Mouse (Mus musculus): Measurements from ENCODE around the gene C5ar1.
A peak's percentile ranks its signal among the peaks of the same experiment; 100 is the strongest.
"Not testable (repeated sequence)": the region's sequence is repeated elsewhere in the genome, so short reads cannot be mapped to it uniquely, and the experiment has no call there.

The C5ar1 gene

GRCm38 (mm10) chr7:16259110-16259590, at the start of gene C5ar1:
Gene C5ar1, minus strand, starts transcription at chr7:16259540.
- DNase-seq (ENCODE audit: low spot score), result no peak

GRCm38 (mm10) chr7:16308555-16309317, 49.4 kb upstream of the C5ar1 start:
- no peak for DNase-seq (ENCODE audit: low spot score)

- DNase-seq (ENCODE audit: low spot score), result not testable (repeated sequence)
These were observed 48.8 kb upstream of the C5ar1 start, which contains the start of gene Bbc3 for GRCm38 (mm10) chr7:16308093-16308492. Gene Bbc3, plus strand, starts transcription at chr7:16308393.

- DNase-seq (ENCODE audit: low spot score), result not testable (repeated sequence)
These were observed 47.8 kb upstream of the C5ar1 start for GRCm38 (mm10) chr7:16307141-16307540.

- DNase-seq (ENCODE audit: low spot score), result peak; percentile 90
These were observed 40.2 kb upstream of the C5ar1 start for GRCm38 (mm10) chr7:16299419-16300035.

GRCm38 (mm10) chr7:16298927-16299326, 39.6 kb upstream of the C5ar1 start:
- DNase-seq (ENCODE audit: low spot score), result no peak

GRCm38 (mm10) chr7:16297616-16298015, 38.3 kb upstream of the C5ar1 start:
- no peak for DNase-seq (ENCODE audit: low spot score)

- DNase-seq (ENCODE audit: low spot score), result no peak
These were observed 37.5 kb upstream of the C5ar1 start for GRCm38 (mm10) chr7:16296766-16297390.

- DNase-seq (ENCODE audit: low spot score), result no peak
These were observed 36.8 kb upstream of the C5ar1 start for GRCm38 (mm10) chr7:16296146-16296545.

- no peak for DNase-seq (ENCODE audit: low spot score)
These were observed 36.1 kb upstream of the C5ar1 start for GRCm38 (mm10) chr7:16295321-16295900.

- DNase-seq (ENCODE audit: low spot score), result peak; percentile 84
These were observed 35.5 kb upstream of the C5ar1 start for GRCm38 (mm10) chr7:16294837-16295236.

GRCm38 (mm10) chr7:16294346-16294745, 35.0 kb upstream of the C5ar1 start:
- DNase-seq (ENCODE audit: low spot score), result no peak

- no peak for DNase-seq (ENCODE audit: low spot score)
These were observed 28.5 kb upstream of the C5ar1 start for GRCm38 (mm10) chr7:16287791-16288190.

GRCm38 (mm10) chr7:16287016-16287415, 27.7 kb upstream of the C5ar1 start:
- DNase-seq (ENCODE audit: low spot score), result no peak

- DNase-seq (ENCODE audit: low spot score), result peak; percentile 99
These were observed 27.0 kb upstream of the C5ar1 start, which contains the start of gene Ccdc9 for GRCm38 (mm10) chr7:16286026-16286961. Gene Ccdc9, minus strand, starts transcription at chr7:16286795.

GRCm38 (mm10) chr7:16285450-16286025, 26.2 kb upstream of the C5ar1 start:
- DNase-seq (ENCODE audit: low spot score), result no peak

GRCm38 (mm10) chr7:16284904-16285303, 25.6 kb upstream of the C5ar1 start:
- DNase-seq (ENCODE audit: low spot score), result no peak

GRCm38 (mm10) chr7:16284001-16284400, 24.7 kb upstream of the C5ar1 start:
- no peak for DNase-seq (ENCODE audit: low spot score)

GRCm38 (mm10) chr7:16282334-16282733, 23.0 kb upstream of the C5ar1 start:
- DNase-seq (ENCODE audit: low spot score), result no peak

- DNase-seq (ENCODE audit: low spot score), result no peak
These were observed 21.4 kb upstream of the C5ar1 start for GRCm38 (mm10) chr7:16280721-16281120.

Measured in left cerebral cortex, adult 11 months (tissue).